Mouse (Mus musculus): ENCODE measurements around the gene Spn. TPM values are rescaled to one million over a fixed set of nuclear protein-coding genes. Genes with fewer than 3 reads are reported as not detected.
"Not testable (repeated sequence)": the region's sequence is repeated elsewhere in the genome, so short reads cannot be mapped to it uniquely, and the experiment has no call there.

Spn gene
- 0.32 and 0.39 TPM in 2 replicates for polyA plus RNA-seq (2014; fragmentation: Nextera tagmentation; extraction: Ambion mirVana)

DNA sequence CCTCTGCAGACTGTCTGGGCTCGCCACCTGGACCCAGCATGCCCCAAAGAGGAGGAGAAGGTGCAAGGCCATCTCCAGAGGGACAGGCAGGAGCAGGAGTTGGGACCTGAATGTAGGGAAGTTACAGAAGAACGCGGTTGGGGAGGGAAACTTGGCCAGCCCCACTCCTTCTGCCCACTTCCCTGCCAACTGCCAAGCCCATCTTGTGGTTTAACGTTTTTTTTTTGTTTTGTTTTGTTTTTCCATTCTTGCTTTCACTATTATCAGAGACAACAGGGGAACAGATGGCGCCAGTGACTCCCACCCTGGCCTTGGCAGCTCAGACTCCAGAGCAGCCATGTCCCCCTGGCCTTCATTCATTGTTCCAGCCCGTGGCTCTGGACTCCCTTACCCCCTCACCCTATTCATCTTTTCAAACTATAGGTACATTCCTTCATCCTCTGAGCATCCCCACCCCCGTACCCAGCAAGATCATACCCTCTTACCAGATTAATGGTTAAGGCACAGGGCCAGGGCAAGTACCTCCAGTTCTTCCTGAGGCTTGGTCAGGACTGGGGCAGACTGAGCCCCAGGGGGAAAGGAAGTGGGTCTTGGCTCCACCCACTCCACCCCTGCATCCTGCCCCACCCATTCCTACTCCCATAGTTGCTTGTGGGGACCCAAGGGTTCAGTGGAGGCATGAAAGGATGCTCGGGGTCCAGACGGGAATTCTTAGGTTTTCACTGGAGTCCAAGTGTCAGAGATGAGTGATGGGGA is at the start of gene Spn:
Spn (minus strand) TSS at position 562 of the 756 bp plus-strand sequence.
- Histone ChIP-seq H3K4me3 (ENCODE audit: low read depth, low read length) (no peak within 1 kb of the TSS), H3K27ac (ENCODE audit: low read depth, low read length) (no peak within 1 kb of the TSS), H3K9me3 (replicated peaks; ENCODE audit: control insufficient read depth, low read length) (no peaks in the 10 kb centered on the region), H3K27me3 (ENCODE audit: control insufficient read depth, insufficient read depth, low read length) (no peaks in the 10 kb centered on the region; the same call in 1 of the 2 replicates), H3K9ac (ENCODE audit: low read depth, low read length) (no peak within 1 kb of the TSS), H3K4me1 (ENCODE audit: control insufficient read depth, insufficient read depth, low read length) (no peaks in the 10 kb centered on the region), H3K4me2 (no peak within 1 kb of the TSS), H3K36me3 (ENCODE audit: control insufficient read depth, insufficient read depth, low read length) (no peaks in the 10 kb centered on the region)
- 65% methylated on average over 9 of the region's 9 CpGs for WGBS (ENCODE audit: insufficient replicate concordance)
- no peak for ATAC-seq (replicated peaks; ENCODE audit: insufficient number of reproducible peaks, low FRiP score, low TSS enrichment)

DNA sequence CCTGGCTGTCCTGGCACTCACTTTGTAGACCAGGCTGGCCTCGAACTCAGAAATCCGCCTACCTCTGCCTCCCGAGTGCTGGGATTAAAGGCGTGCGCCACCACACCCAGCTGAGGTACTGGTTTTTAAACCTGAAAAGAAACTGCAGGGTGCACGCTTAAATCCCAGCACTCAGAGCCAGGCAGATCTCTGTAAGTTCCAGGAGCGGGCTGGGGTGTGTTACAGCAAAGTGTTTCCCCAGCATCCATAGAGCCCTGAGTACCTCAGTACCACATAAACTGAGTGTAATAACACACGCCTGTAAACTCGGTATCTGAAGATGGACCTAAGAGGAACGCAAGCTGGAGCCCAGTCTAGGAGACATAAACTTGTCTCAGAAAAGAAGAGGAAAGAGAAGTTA is 49.7 kb upstream of the Spn start:
- no peak overlapping the region for H3K4me3 ChIP-seq (ENCODE audit: low read depth, low read length)
- no peaks in the 10 kb centered on the region for H3K9me3 ChIP-seq (replicated peaks; ENCODE audit: control insufficient read depth, low read length)
- H3K36me3 ChIP-seq (ENCODE audit: control insufficient read depth, insufficient read depth, low read length): peaks cover 6% of the 10 kb centered on the region
- H3K4me2 ChIP-seq: no peak overlapping the region
- H3K27me3 ChIP-seq (ENCODE audit: control insufficient read depth, insufficient read depth, low read length): no peaks in the 10 kb centered on the region
- no peak overlapping the region for H3K9ac ChIP-seq (ENCODE audit: low read depth, low read length)
- H3K4me1 ChIP-seq (ENCODE audit: control insufficient read depth, insufficient read depth, low read length): no peaks in the 10 kb centered on the region
- ATAC-seq (replicated peaks; ENCODE audit: insufficient number of reproducible peaks, low FRiP score, low TSS enrichment): no peak
- 69% methylated on average over 10 of the region's 10 CpGs for WGBS (ENCODE audit: insufficient replicate concordance)
- no peak overlapping the region for H3K27ac ChIP-seq (ENCODE audit: low read depth, low read length)

GRCm38 (mm10) chr7:127185601-127186000 is 48.0 kb upstream of the Spn start:
- no peaks in the 10 kb centered on the region for H3K27me3 ChIP-seq (ENCODE audit: control insufficient read depth, insufficient read depth, low read length)
- no peaks in the 10 kb centered on the region for H3K9me3 ChIP-seq (replicated peaks; ENCODE audit: control insufficient read depth, low read length)
- no peaks in the 10 kb centered on the region for H3K36me3 ChIP-seq (ENCODE audit: control insufficient read depth, insufficient read depth, low read length)
- H3K27ac ChIP-seq (ENCODE audit: low read depth, low read length): no peak overlapping the region
- no peak overlapping the region for H3K9ac ChIP-seq (ENCODE audit: low read depth, low read length)
- no peak overlapping the region for H3K4me2 ChIP-seq
- H3K4me3 ChIP-seq (ENCODE audit: low read depth, low read length): no peak overlapping the region
- ATAC-seq (replicated peaks; ENCODE audit: insufficient number of reproducible peaks, low FRiP score, low TSS enrichment): no peak
- no peaks in the 10 kb centered on the region for H3K4me1 ChIP-seq (ENCODE audit: control insufficient read depth, insufficient read depth, low read length)
- WGBS (ENCODE audit: insufficient replicate concordance): 47% methylated on average over 3 of the region's 3 CpGs

- H3K36me3 ChIP-seq (ENCODE audit: control insufficient read depth, insufficient read depth, low read length): no peaks in the 10 kb centered on the region
- no peak overlapping the region for H3K27ac ChIP-seq (ENCODE audit: low read depth, low read length)
- WGBS (ENCODE audit: insufficient replicate concordance): 14% methylated on average over 1 of the region's 1 CpGs
- H3K9ac ChIP-seq (ENCODE audit: low read depth, low read length): no peak overlapping the region
- no peak overlapping the region for H3K4me3 ChIP-seq (ENCODE audit: low read depth, low read length)
- H3K4me2 ChIP-seq: no peak overlapping the region
- no peak for ATAC-seq (replicated peaks; ENCODE audit: insufficient number of reproducible peaks, low FRiP score, low TSS enrichment)
- H3K4me1 ChIP-seq (ENCODE audit: control insufficient read depth, insufficient read depth, low read length): no peaks in the 10 kb centered on the region
- no peaks in the 10 kb centered on the region for H3K27me3 ChIP-seq (ENCODE audit: control insufficient read depth, insufficient read depth, low read length)
- H3K9me3 ChIP-seq (replicated peaks; ENCODE audit: control insufficient read depth, low read length): no peaks in the 10 kb centered on the region
These were observed 47.1 kb upstream of the Spn start for GRCm38 (mm10) chr7:127184720-127185119.

GRCm38 (mm10) chr7:127183828-127184227 is 46.2 kb upstream of the Spn start:
- no peak for ATAC-seq (replicated peaks; ENCODE audit: insufficient number of reproducible peaks, low FRiP score, low TSS enrichment)
- Histone ChIP-seq H3K4me1 (ENCODE audit: control insufficient read depth, insufficient read depth, low read length) (no peaks in the 10 kb centered on the region), H3K9ac (ENCODE audit: low read depth, low read length) (no peak overlapping the region), H3K36me3 (ENCODE audit: control insufficient read depth, insufficient read depth, low read length) (no peaks in the 10 kb centered on the region), H3K27ac (ENCODE audit: low read depth, low read length) (no peak overlapping the region), H3K27me3 (ENCODE audit: control insufficient read depth, insufficient read depth, low read length) (no peaks in the 10 kb centered on the region), H3K4me3 (ENCODE audit: low read depth, low read length) (no peak overlapping the region), H3K9me3 (replicated peaks; ENCODE audit: control insufficient read depth, low read length) (no peaks in the 10 kb centered on the region), H3K4me2 (no peak overlapping the region)
- WGBS (ENCODE audit: insufficient replicate concordance): 70% methylated on average over 6 of the region's 6 CpGs

- H3K9ac ChIP-seq (ENCODE audit: low read depth, low read length): no peak overlapping the region
- ATAC-seq (replicated peaks; ENCODE audit: insufficient number of reproducible peaks, low FRiP score, low TSS enrichment): no peak
These were observed 45.7 kb upstream of the Spn start for GRCm38 (mm10) chr7:127183345-127183744.

DNA sequence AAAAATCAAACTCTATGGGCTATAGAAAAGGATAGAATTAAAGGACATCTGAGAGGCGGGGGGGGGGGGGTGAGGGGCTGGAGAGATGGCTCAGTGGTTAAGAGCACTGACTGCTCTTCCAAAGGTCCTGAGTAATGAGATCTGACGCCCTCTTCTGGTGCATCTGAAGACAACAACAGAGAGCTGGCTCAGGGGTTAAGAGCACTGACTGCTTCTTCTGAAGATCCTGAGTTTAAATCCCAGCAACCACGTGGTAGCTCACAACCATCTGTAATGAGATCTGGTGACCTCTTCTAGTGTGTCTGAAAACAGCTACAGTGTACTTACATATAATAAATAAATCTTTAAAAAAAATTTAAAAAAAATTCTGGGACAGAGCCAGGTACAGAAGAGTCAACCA is 44.1 kb upstream of the Spn start:
- not testable (repeated sequence) for H3K4me3 ChIP-seq (ENCODE audit: low read depth, low read length); H3K27me3 ChIP-seq (ENCODE audit: control insufficient read depth, insufficient read depth, low read length); H3K4me2 ChIP-seq; H3K4me1 ChIP-seq (ENCODE audit: control insufficient read depth, insufficient read depth, low read length); H3K36me3 ChIP-seq (ENCODE audit: control insufficient read depth, insufficient read depth, low read length); H3K9ac ChIP-seq (ENCODE audit: low read depth, low read length); ATAC-seq (replicated peaks; ENCODE audit: insufficient number of reproducible peaks, low FRiP score, low TSS enrichment); H3K9me3 ChIP-seq (replicated peaks; ENCODE audit: control insufficient read depth, low read length); H3K27ac ChIP-seq (ENCODE audit: low read depth, low read length)
- WGBS (ENCODE audit: insufficient replicate concordance): 24% methylated on average over 3 of the region's 3 CpGs

More at GRCm38 (mm10) chr7:127183345-127183744, 45.7 kb upstream of the Spn start:
- no peaks in the 10 kb centered on the region for H3K36me3 ChIP-seq (ENCODE audit: control insufficient read depth, insufficient read depth, low read length)
- 70% methylated on average over 8 of the region's 8 CpGs for WGBS (ENCODE audit: insufficient replicate concordance)
- no peaks in the 10 kb centered on the region for H3K4me1 ChIP-seq (ENCODE audit: control insufficient read depth, insufficient read depth, low read length)
- H3K9me3 ChIP-seq (replicated peaks; ENCODE audit: control insufficient read depth, low read length): no peaks in the 10 kb centered on the region
- H3K27ac ChIP-seq (ENCODE audit: low read depth, low read length): no peak overlapping the region
- H3K4me2 ChIP-seq: no peak overlapping the region
- H3K4me3 ChIP-seq (ENCODE audit: low read depth, low read length): no peak overlapping the region
- H3K27me3 ChIP-seq (ENCODE audit: control insufficient read depth, insufficient read depth, low read length): no peaks in the 10 kb centered on the region

DNA sequence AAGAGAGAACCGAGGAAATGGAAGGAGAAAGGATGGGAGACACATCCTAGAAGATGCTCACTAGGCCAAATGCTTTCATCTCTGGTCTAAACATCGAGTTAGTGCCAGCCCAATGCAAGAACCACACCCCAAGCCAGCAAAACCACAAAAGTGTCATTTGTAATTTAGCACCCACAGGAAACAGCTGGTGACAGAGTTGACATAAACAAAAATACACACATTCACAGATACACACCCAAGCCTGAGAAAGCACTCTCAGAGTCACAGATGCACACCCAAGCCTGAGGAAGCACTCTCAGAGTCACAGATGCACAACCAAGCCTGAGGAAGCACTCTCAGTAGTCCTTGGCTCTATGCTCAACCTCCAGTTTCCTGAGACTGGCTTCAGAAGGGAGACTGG is 43.2 kb upstream of the Spn start:
- no peak for ATAC-seq (replicated peaks; ENCODE audit: insufficient number of reproducible peaks, low FRiP score, low TSS enrichment)
- Histone ChIP-seq H3K36me3 (ENCODE audit: control insufficient read depth, insufficient read depth, low read length) (no peaks in the 10 kb centered on the region), H3K27ac (ENCODE audit: low read depth, low read length) (no peak overlapping the region), H3K27me3 (ENCODE audit: control insufficient read depth, insufficient read depth, low read length) (no peaks in the 10 kb centered on the region), H3K9ac (ENCODE audit: low read depth, low read length) (no peak overlapping the region), H3K4me3 (ENCODE audit: low read depth, low read length) (no peak overlapping the region), H3K4me2 (no peak overlapping the region), H3K4me1 (ENCODE audit: control insufficient read depth, insufficient read depth, low read length) (no peaks in the 10 kb centered on the region), H3K9me3 (replicated peaks; ENCODE audit: control insufficient read depth, low read length) (no peaks in the 10 kb centered on the region)
- 64% methylated on average over 2 of the region's 2 CpGs for WGBS (ENCODE audit: insufficient replicate concordance)

GRCm38 (mm10) chr7:127176937-127177336 is 39.3 kb upstream of the Spn start:
- H3K4me3 ChIP-seq (ENCODE audit: low read depth, low read length): no peak overlapping the region
- no peak overlapping the region for H3K4me2 ChIP-seq
- H3K27me3 ChIP-seq (ENCODE audit: control insufficient read depth, insufficient read depth, low read length): no peaks in the 10 kb centered on the region
- H3K27ac ChIP-seq (ENCODE audit: low read depth, low read length): no peak overlapping the region
- no peak for ATAC-seq (replicated peaks; ENCODE audit: insufficient number of reproducible peaks, low FRiP score, low TSS enrichment)
- no peak overlapping the region for H3K9ac ChIP-seq (ENCODE audit: low read depth, low read length)
- 63% methylated on average over 4 of the region's 4 CpGs for WGBS (ENCODE audit: insufficient replicate concordance)
- H3K4me1 ChIP-seq (ENCODE audit: control insufficient read depth, insufficient read depth, low read length): no peaks in the 10 kb centered on the region
- no peaks in the 10 kb centered on the region for H3K9me3 ChIP-seq (replicated peaks; ENCODE audit: control insufficient read depth, low read length)
- H3K36me3 ChIP-seq (ENCODE audit: control insufficient read depth, insufficient read depth, low read length): no peaks in the 10 kb centered on the region

Data from heart, embryonic 11.5 days (tissue).